Mouse (Mus musculus): ENCODE results near the gene Clasp1.

- TF ChIP-seq CTCF (IDR thresholded peaks at IDR 0.05; ENCODE audit: insufficient read depth, low read depth, low read length) (no peak), POLR2A (IDR thresholded peaks at IDR 0.05; ENCODE audit: insufficient read depth, low read depth, low read length) (no peak)
Measured at GRCm38 (mm10) chr1:118485572-118485971, 96.7 kb downstream of the Clasp1 start.

Data from olfactory bulb, adult 2 months (tissue).